Mouse (Mus musculus): ENCODE data around the gene Cldn34c3. TPM values are rescaled to one million over a fixed set of nuclear protein-coding genes. Genes with fewer than 3 reads are reported as not detected.
"Not testable (repeated sequence)": the region's sequence is repeated elsewhere in the genome, so short reads cannot be mapped to it uniquely, and the experiment has no call there.

Gene Cldn34c3
- total RNA-seq (2021), result not detected
- long read RNA-seq, experiment 1, partial matches to known transcripts, result 0 of 1 reads
- long read RNA-seq, experiment 1, other reads (novel, unspliced or antisense), result 1 of 1 reads
- long read RNA-seq, experiment 2, result 0 reads

DNA sequence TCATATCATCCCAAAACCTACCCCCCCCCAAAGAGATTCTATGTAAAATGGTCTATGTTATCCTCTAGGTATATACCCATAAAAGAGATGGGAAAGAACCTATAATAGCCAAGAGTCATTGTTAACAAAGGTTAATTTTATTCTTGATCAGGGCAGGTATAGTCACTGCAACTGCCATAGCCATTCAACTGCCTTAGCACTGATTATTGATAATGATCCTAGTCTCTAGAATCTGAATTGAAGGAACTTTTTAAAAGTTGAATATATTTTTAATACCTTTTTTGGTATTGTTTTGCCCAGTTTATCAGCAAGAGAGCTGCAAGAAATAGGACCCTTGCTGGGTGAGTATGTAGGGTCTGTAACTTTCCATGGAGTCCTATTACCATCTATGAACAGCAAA is at the start of gene Cldn34c3:
Cldn34c3 (plus strand) TSS at position 301 of the 400 bp plus-strand sequence.
- DNase-seq; intact Hi-C loops (cut with DNase I): not testable (repeated sequence)

Other genes starting within 250 kb of the Cldn34c3 start
- gene Cldn34c2, start 212.0 kb upstream of the Cldn34c3 start, total RNA-seq (2021), result 1 to 10 TPM in 1 of 2 experiments, not detected in 1; 1.7 TPM
- gene Gm17467, start 88.9 kb upstream of the Cldn34c3 start, total RNA-seq (2021), result not detected